Mouse (Mus musculus) ES-Bruce4 (cell line): Measurements from ENCODE around the gene Asb10. TPM values are rescaled to one million over a fixed set of nuclear protein-coding genes. Genes with fewer than 3 reads are reported as not detected.
A peak's percentile ranks its signal among the peaks of the same experiment; 100 is the strongest.

ENCODE experiments used
- H3K27ac ChIP-seq: 2 replicates; pipeline ENCODE4 v1.5.1; 2012; ENCODE audit warnings: low read length, inconsistent platforms; ENCODE audit not compliant: insufficient read depth
- H3K27me3 ChIP-seq: 2 replicates; pipeline ENCODE4 v1.6.1; 2012; ENCODE audit warnings: mild to moderate bottlenecking, low read length, inconsistent platforms; ENCODE audit not compliant: control insufficient read depth, poor library complexity, insufficient read depth, severe bottlenecking
- H3K36me3 ChIP-seq: 2 replicates; pipeline ENCODE4 v1.6.1; 2012; ENCODE audit warnings: inconsistent platforms, mild to moderate bottlenecking, low read length, moderate library complexity; ENCODE audit not compliant: control insufficient read depth, poor library complexity, insufficient read depth, severe bottlenecking
- H3K4me1 ChIP-seq: one replicate; pipeline ENCODE4 v1.8.1; 2011; ENCODE audit warnings: low read length; ENCODE audit not compliant: control insufficient read depth, insufficient read depth
- H3K4me3 ChIP-seq: 2 replicates; pipeline ENCODE4 v1.5.1; 2011; ENCODE audit warnings: low read depth, mild to moderate bottlenecking, low read length
- H3K9ac ChIP-seq: 2 replicates; pipeline ENCODE4 v1.6.1; 2012; ENCODE audit warnings: low read depth, mild to moderate bottlenecking, inconsistent platforms; ENCODE audit not compliant: poor library complexity, severe bottlenecking
- H3K9me3 ChIP-seq: replicated peaks from 2 replicates; pipeline ENCODE4 v1.6.1; 2012; ENCODE audit warnings: mild to moderate bottlenecking, low read length, inconsistent platforms; ENCODE audit not compliant: control insufficient read depth, poor library complexity, insufficient read depth, severe bottlenecking
- CTCF ChIP-seq: IDR thresholded peaks from one replicate; pipeline ENCODE4 v1.8.1; 2011; ENCODE audit warnings: low read depth, low read length
- EP300 ChIP-seq: IDR thresholded peaks from 2 replicates; pipeline ENCODE4 v1.6.1; 2011; ENCODE audit warnings: low read depth, low read length; ENCODE audit not compliant: insufficient read depth
- POLR2A ChIP-seq: IDR thresholded peaks from one replicate; pipeline ENCODE4 v1.8.1; 2011; ENCODE audit warnings: low read length; ENCODE audit not compliant: insufficient read depth
- polyA plus RNA-seq: library from polyadenylated mRNA; stranded (reverse); fragments of >200 nt; gene quantifications from 2 replicates; pipeline ENCODE4 v1.2.4, GENCODE M21; 2011; ENCODE audit warnings: low read depth; ENCODE audit not compliant: missing spikeins, insufficient read depth, insufficient read length

The Asb10 gene
- polyA plus RNA-seq, result not detected in 2 replicates

GRCm38 (mm10) chr5:24540387-24541143 lies at the start of gene Asb10:
Gene Asb10, minus strand, starts transcription at chr5:24540978.
- Histone ChIP-seq H3K4me1 (no peaks in the 10 kb centered on the region), H3K27me3 (no peaks in the 10 kb centered on the region), H3K9ac (no peak within 1 kb of the TSS), H3K36me3 (no peaks in the 10 kb centered on the region), H3K4me3 (peak within 1 kb of the TSS; percentile 42; the same call in 1 of the 2 replicates), H3K27ac (no peak within 1 kb of the TSS), H3K9me3 (no peaks in the 10 kb centered on the region)
- TF ChIP-seq POLR2A, result no peak
- no peak for TF ChIP-seq EP300
- no peak for TF ChIP-seq CTCF

GRCm38 (mm10) chr5:24589511-24590500 lies 49.0 kb upstream of the Asb10 start:
- Histone ChIP-seq H3K36me3 (no peaks in the 10 kb centered on the region), H3K27ac (no peak overlapping the region), H3K9me3 (no peaks in the 10 kb centered on the region), H3K27me3 (no peaks in the 10 kb centered on the region), H3K4me1 (no peaks in the 10 kb centered on the region), H3K4me3 (no peak overlapping the region), H3K9ac (no peak overlapping the region)
- TF ChIP-seq POLR2A (no peak), CTCF (no peak), EP300 (no peak)

GRCm38 (mm10) chr5:24587200-24587577 lies 46.4 kb upstream of the Asb10 start:
- no peak overlapping the region for H3K27ac ChIP-seq
- peak overlapping the region; percentile 70 for H3K4me3 ChIP-seq
- no peaks in the 10 kb centered on the region for H3K9me3 ChIP-seq
- no peaks in the 10 kb centered on the region for H3K27me3 ChIP-seq
- TF ChIP-seq EP300 (no peak), POLR2A (no peak), CTCF (no peak)
- no peaks in the 10 kb centered on the region for H3K4me1 ChIP-seq
- peak overlapping the region; percentile 45 for H3K9ac ChIP-seq
- H3K36me3 ChIP-seq, result no peaks in the 10 kb centered on the region

- Histone ChIP-seq H3K9ac (peak within 1 kb of the TSS; percentile 45), H3K27me3 (no peaks in the 10 kb centered on the region), H3K9me3 (no peaks in the 10 kb centered on the region), H3K4me1 (no peaks in the 10 kb centered on the region), H3K27ac (no peak within 1 kb of the TSS), H3K4me3 (peak within 1 kb of the TSS; percentile 70), H3K36me3 (no peaks in the 10 kb centered on the region)
- no peak for TF ChIP-seq EP300
- no peak for TF ChIP-seq POLR2A
- no peak for TF ChIP-seq CTCF
These were observed 45.9 kb upstream of the Asb10 start, which contains the start of gene Chpf2 for GRCm38 (mm10) chr5:24586547-24587199. Gene Chpf2, plus strand, starts transcription at chr5:24586741.

GRCm38 (mm10) chr5:24586106-24586505 lies 45.3 kb upstream of the Asb10 start:
- no peaks in the 10 kb centered on the region for H3K4me1 ChIP-seq
- H3K9ac ChIP-seq, result peak overlapping the region; percentile 45
- no peak overlapping the region for H3K27ac ChIP-seq
- no peaks in the 10 kb centered on the region for H3K27me3 ChIP-seq
- H3K36me3 ChIP-seq, result no peaks in the 10 kb centered on the region
- H3K9me3 ChIP-seq, result no peaks in the 10 kb centered on the region
- no peak for TF ChIP-seq EP300
- TF ChIP-seq POLR2A, result no peak
- no peak for TF ChIP-seq CTCF
- peak overlapping the region; percentile 70 for H3K4me3 ChIP-seq
